Mouse (Mus musculus): Measurements from ENCODE around the gene Tmem121. TPM values are rescaled to one million over a fixed set of nuclear protein-coding genes. Genes with fewer than 3 reads are reported as not detected.
A peak's percentile ranks its signal among the peaks of the same experiment; 100 is the strongest.

The Tmem121 gene
- total and polyA plus RNA-seq, 2 experiments from 2014 or later = 63.6 to 89.1 TPM

- Histone ChIP-seq H3K4me1 (ENCODE audit: insufficient read depth, low read length) (peaks cover 29% of the 10 kb centered on the region), H3K9me3 (ENCODE audit: low read length) (no peaks in the 10 kb centered on the region), H3K9ac (replicated peaks; ENCODE audit: low read length, poor library complexity, severe bottlenecking) (peak overlapping the region; percentile 63), H3K27ac (ENCODE audit: low read depth, low read length) (peak overlapping the region; percentile 77), H3K36me3 (ENCODE audit: insufficient read depth, low read length) (peaks cover 18% of the 10 kb centered on the region; the same call in 1 of the 2 replicates), H3K4me2 (ENCODE audit: low read depth, low read length, poor library complexity, severe bottlenecking) (peak overlapping the region; percentile 63), H3K27me3 (ENCODE audit: insufficient read depth, low read length) (no peaks in the 10 kb centered on the region), H3K4me3 (ENCODE audit: low read depth, low read length) (peak overlapping the region; percentile 66)
- no peak for TF ChIP-seq CTCF (IDR thresholded peaks at IDR 0.05)
- ATAC-seq (ENCODE audit: low FRiP score) = no peak
- peak; percentile 79 for DNase-seq (ENCODE audit: low spot score)
- 25% methylated on average over 15 of the region's 15 CpGs for WGBS
These were observed 43.4 kb upstream of the Tmem121 start for GRCm38 (mm10) chr12:113142021-113142975.

DNA sequence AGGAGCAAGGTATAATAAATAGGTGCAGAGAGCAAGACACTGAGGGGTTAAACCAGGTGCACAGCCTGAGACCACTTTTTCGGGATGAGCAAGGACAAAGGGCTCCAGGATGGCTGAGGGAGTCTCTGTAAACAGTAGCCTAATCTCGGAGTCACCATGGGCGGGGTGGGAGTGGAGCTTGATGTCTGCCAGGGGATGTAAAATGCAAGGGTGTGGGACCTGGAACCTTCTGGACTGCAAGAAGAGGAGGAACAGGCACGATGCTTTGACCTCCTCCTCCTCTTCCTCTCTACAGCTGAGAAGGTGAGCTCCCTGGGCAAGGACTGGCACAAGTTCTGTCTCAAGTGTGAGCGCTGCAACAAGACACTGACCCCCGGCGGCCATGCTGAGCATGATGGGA is 42.6 kb upstream of the Tmem121 start:
- no peak for TF ChIP-seq CTCF (IDR thresholded peaks at IDR 0.05)
- WGBS = 66% methylated on average over 7 of the region's 7 CpGs
- H3K4me3 ChIP-seq (ENCODE audit: low read depth, low read length) = peak overlapping the region; percentile 66; the same call in 1 of the 2 replicates

GRCm38 (mm10) chr12:113144001-113144756 is 41.6 kb upstream of the Tmem121 start:
- H3K9me3 ChIP-seq (ENCODE audit: low read length) = no peaks in the 10 kb centered on the region
- H3K4me2 ChIP-seq (ENCODE audit: low read depth, low read length, poor library complexity, severe bottlenecking) = no peak overlapping the region
- peak; percentile 69 for TF ChIP-seq CTCF (IDR thresholded peaks at IDR 0.05)
- H3K27ac ChIP-seq (ENCODE audit: low read depth, low read length) = no peak overlapping the region
- DNase-seq (ENCODE audit: low spot score) (no peak), ATAC-seq (ENCODE audit: low FRiP score) (no peak)
- H3K4me1 ChIP-seq (ENCODE audit: insufficient read depth, low read length) = peaks cover 25% of the 10 kb centered on the region
- 84% methylated on average over 20 of the region's 20 CpGs for WGBS
- H3K9ac ChIP-seq (replicated peaks; ENCODE audit: low read length, poor library complexity, severe bottlenecking) = no peak overlapping the region
- H3K27me3 ChIP-seq (ENCODE audit: insufficient read depth, low read length) = no peaks in the 10 kb centered on the region
- no peak overlapping the region for H3K4me3 ChIP-seq (ENCODE audit: low read depth, low read length)
- H3K36me3 ChIP-seq (ENCODE audit: insufficient read depth, low read length) = peaks cover 15% of the 10 kb centered on the region; the same call in 1 of the 2 replicates

More for the DNA sequence above, 42.6 kb upstream of the Tmem121 start:
- Histone ChIP-seq H3K36me3 (ENCODE audit: insufficient read depth, low read length) (peaks cover 18% of the 10 kb centered on the region; the same call in 1 of the 2 replicates), H3K9me3 (ENCODE audit: low read length) (no peaks in the 10 kb centered on the region), H3K27ac (ENCODE audit: low read depth, low read length) (no peak overlapping the region), H3K4me2 (ENCODE audit: low read depth, low read length, poor library complexity, severe bottlenecking) (peak overlapping the region; percentile 63), H3K9ac (replicated peaks; ENCODE audit: low read length, poor library complexity, severe bottlenecking) (peak overlapping the region; percentile 50), H3K27me3 (ENCODE audit: insufficient read depth, low read length) (no peaks in the 10 kb centered on the region), H3K4me1 (ENCODE audit: insufficient read depth, low read length) (peaks cover 29% of the 10 kb centered on the region)
- ATAC-seq (ENCODE audit: low FRiP score) (no peak), DNase-seq (ENCODE audit: low spot score) (no peak)

DNA sequence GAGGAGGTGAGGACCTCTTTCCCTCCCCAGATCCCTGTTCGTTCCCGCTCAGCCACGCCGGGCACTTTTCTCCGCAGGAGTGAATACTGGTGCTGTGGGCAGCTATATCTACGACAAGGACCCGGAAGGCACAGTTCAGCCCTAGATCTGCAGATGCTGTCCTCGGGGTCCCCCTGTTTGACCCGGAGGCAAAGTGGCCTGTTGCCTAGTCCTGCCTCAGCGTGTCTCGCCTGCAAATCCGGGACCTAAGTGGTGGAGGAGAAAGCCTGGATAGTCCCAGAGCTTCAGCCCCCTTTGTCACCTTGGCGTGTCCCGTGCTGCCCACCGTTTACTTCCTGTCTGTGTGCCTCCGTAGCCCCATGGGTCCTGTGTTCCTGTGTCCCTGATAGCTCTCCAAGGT is 40.8 kb upstream of the Tmem121 start:
- no peak overlapping the region for H3K9ac ChIP-seq (replicated peaks; ENCODE audit: low read length, poor library complexity, severe bottlenecking)
- no peak overlapping the region for H3K4me2 ChIP-seq (ENCODE audit: low read depth, low read length, poor library complexity, severe bottlenecking)
- 92% methylated on average over 16 of the region's 16 CpGs for WGBS
- peaks cover 23% of the 10 kb centered on the region for H3K4me1 ChIP-seq (ENCODE audit: insufficient read depth, low read length)
- DNase-seq (ENCODE audit: low spot score) (no peak), ATAC-seq (ENCODE audit: low FRiP score) (no peak)
- no peaks in the 10 kb centered on the region for H3K27me3 ChIP-seq (ENCODE audit: insufficient read depth, low read length)
- H3K4me3 ChIP-seq (ENCODE audit: low read depth, low read length) = no peak overlapping the region
- TF ChIP-seq CTCF (IDR thresholded peaks at IDR 0.05) = no peak
- H3K36me3 ChIP-seq (ENCODE audit: insufficient read depth, low read length) = peaks cover 15% of the 10 kb centered on the region; the same call in 1 of the 2 replicates
- no peak overlapping the region for H3K27ac ChIP-seq (ENCODE audit: low read depth, low read length)
- no peaks in the 10 kb centered on the region for H3K9me3 ChIP-seq (ENCODE audit: low read length)

GRCm38 (mm10) chr12:113145591-113145990 is 40.1 kb upstream of the Tmem121 start:
- ATAC-seq (ENCODE audit: low FRiP score) (no peak; the same call in 1 of the 2 replicates), DNase-seq (ENCODE audit: low spot score) (no peak)
- H3K9ac ChIP-seq (replicated peaks; ENCODE audit: low read length, poor library complexity, severe bottlenecking) = no peak overlapping the region
- TF ChIP-seq CTCF (IDR thresholded peaks at IDR 0.05) = no peak
- 92% methylated on average over 5 of the region's 5 CpGs for WGBS
- H3K4me3 ChIP-seq (ENCODE audit: low read depth, low read length) = no peak overlapping the region
- H3K4me2 ChIP-seq (ENCODE audit: low read depth, low read length, poor library complexity, severe bottlenecking) = no peak overlapping the region
- H3K27me3 ChIP-seq (ENCODE audit: insufficient read depth, low read length) = 0 out of 2 replicates have a peak, but pooled peaks cover 3% of the 10 kb centered on the region
- H3K9me3 ChIP-seq (ENCODE audit: low read length) = no peaks in the 10 kb centered on the region
- H3K27ac ChIP-seq (ENCODE audit: low read depth, low read length) = no peak overlapping the region
- H3K36me3 ChIP-seq (ENCODE audit: insufficient read depth, low read length) = peaks cover 15% of the 10 kb centered on the region; the same call in 1 of the 2 replicates
- H3K4me1 ChIP-seq (ENCODE audit: insufficient read depth, low read length) = peaks cover 23% of the 10 kb centered on the region

All from midbrain, postnatal 0 days (tissue).